Mouse (Mus musculus) cerebellum, adult 9-11 months (tissue): ENCODE data around the gene Hectd4.

Experiments used
- DNase-seq: peaks from one replicate; pipeline ENCODE4 v3.0.0; 2022

Hectd4 gene

GRCm38 (mm10) chr5:121398146-121398964 is 178.3 kb downstream of the Hectd4 start:
- DNase-seq = no peak

GRCm38 (mm10) chr5:121398965-121399462 is 179.0 kb downstream of the Hectd4 start:
- DNase-seq = no peak

GRCm38 (mm10) chr5:121399540-121399939 is 179.5 kb downstream of the Hectd4 start:
- no peak for DNase-seq

GRCm38 (mm10) chr5:121400064-121400463 is 180.0 kb downstream of the Hectd4 start:
- DNase-seq = no peak

GRCm38 (mm10) chr5:121400849-121401248 is 180.8 kb downstream of the Hectd4 start:
- no peak for DNase-seq

GRCm38 (mm10) chr5:121407856-121408255 is 187.8 kb downstream of the Hectd4 start:
- DNase-seq = no peak

- DNase-seq = no peak
Observed at GRCm38 (mm10) chr5:121410975-121411374, 191.0 kb downstream of the Hectd4 start.
